Mouse (Mus musculus) gastrocnemius, postnatal 36 days (tissue): ENCODE measurements around the gene 2010111I01Rik. TPM values are rescaled to one million over a fixed set of nuclear protein-coding genes. Genes with fewer than 3 reads are reported as not detected.
A peak's percentile ranks its signal among the peaks of the same experiment; 100 is the strongest.
"Not testable (repeated sequence)": the region's sequence is repeated elsewhere in the genome, so short reads cannot be mapped to it uniquely, and the experiment has no call there.

Source experiments
- DNase-seq, 2 experiments: peaks; one replicate each; pipeline ENCODE4 v3.0.0; 2022
- intact Hi-C: fragments of 180-260 bp; cut with DNase I; formaldehyde crosslinking; loops from one replicate; pipeline ENCODE4 v1.15.1; 2025
- total RNA-seq, 2 experiments: library from RNA; stranded (reverse); gene quantifications; 2 replicates each; pipeline ENCODE4 v1.2.3; 2021

Gene 2010111I01Rik
- total RNA-seq, 2 experiments from 2014 or later, result 62.5 to 70.3 TPM

- DNase-seq, result peak in 1 of 2 experiments; percentile 27
- intact Hi-C loops, result no loop called here
Measured at GRCm38 (mm10) chr13:63072376-63072775, 107.7 kb downstream of the 2010111I01Rik start.

- no peak for DNase-seq
- intact Hi-C loops, result no loop called here
Measured at GRCm38 (mm10) chr13:63073911-63074675, 109.4 kb downstream of the 2010111I01Rik start.

GRCm38 (mm10) chr13:63074676-63074991 is 109.9 kb downstream of the 2010111I01Rik start:
- no peak for DNase-seq

GRCm38 (mm10) chr13:63075331-63075855 is 110.7 kb downstream of the 2010111I01Rik start:
- no peak for DNase-seq
- intact Hi-C loops, result no loop called here

More at GRCm38 (mm10) chr13:63074676-63074991, 109.9 kb downstream of the 2010111I01Rik start:
- intact Hi-C loops, result no loop called here

GRCm38 (mm10) chr13:63080191-63080590 is 115.5 kb downstream of the 2010111I01Rik start:
- intact Hi-C loops, result no loop called here
- DNase-seq, result no peak

GRCm38 (mm10) chr13:63080823-63081222 is 116.1 kb downstream of the 2010111I01Rik start:
- no peak for DNase-seq
- intact Hi-C loops, result no loop called here

GRCm38 (mm10) chr13:63082555-63083136 is 118.0 kb downstream of the 2010111I01Rik start:
- intact Hi-C loops, result no loop called here
- no peak for DNase-seq

GRCm38 (mm10) chr13:63083139-63083538 is 118.4 kb downstream of the 2010111I01Rik start:
- intact Hi-C loops, DNase-seq: not testable (repeated sequence)

GRCm38 (mm10) chr13:63083663-63084062 is 119.0 kb downstream of the 2010111I01Rik start:
- DNase-seq, result no peak
- intact Hi-C loops, result no loop called here

GRCm38 (mm10) chr13:63087865-63088683 is 123.4 kb downstream of the 2010111I01Rik start:
- DNase-seq, result no peak
- intact Hi-C loops, result no loop called here

- no peak for DNase-seq
- intact Hi-C loops, result no loop called here
Measured at GRCm38 (mm10) chr13:63089513-63089912, 124.8 kb downstream of the 2010111I01Rik start.

GRCm38 (mm10) chr13:63091246-63091645 is 126.6 kb downstream of the 2010111I01Rik start:
- no peak for DNase-seq
- intact Hi-C loops, result no loop called here

- intact Hi-C loops, result no loop called here
Measured at GRCm38 (mm10) chr13:63092299-63092698, 127.6 kb downstream of the 2010111I01Rik start.

GRCm38 (mm10) chr13:63092874-63093273 is 128.2 kb downstream of the 2010111I01Rik start:
- DNase-seq, result no peak
- intact Hi-C loops, result no loop called here

More at GRCm38 (mm10) chr13:63092299-63092698, 127.6 kb downstream of the 2010111I01Rik start:
- no peak for DNase-seq

- DNase-seq, result no peak
- intact Hi-C loops, result no loop called here
Measured at GRCm38 (mm10) chr13:63093636-63094035, 128.9 kb downstream of the 2010111I01Rik start.

- DNase-seq, result no peak
- intact Hi-C loops, result no loop called here
Measured at GRCm38 (mm10) chr13:63094317-63095131, 129.8 kb downstream of the 2010111I01Rik start.

- intact Hi-C loops, result no loop called here
Measured at GRCm38 (mm10) chr13:63096764-63097163, 132.1 kb downstream of the 2010111I01Rik start.

GRCm38 (mm10) chr13:63097440-63097930 is 132.8 kb downstream of the 2010111I01Rik start:
- intact Hi-C loops, result no loop called here
- no peak for DNase-seq

More at GRCm38 (mm10) chr13:63096764-63097163, 132.1 kb downstream of the 2010111I01Rik start:
- DNase-seq, result no peak

GRCm38 (mm10) chr13:63101761-63102160 is 137.1 kb downstream of the 2010111I01Rik start:
- intact Hi-C loops, result no loop called here
- no peak for DNase-seq
